Mouse (Mus musculus) skeletal muscle tissue, adult 2 months (tissue): Measurements from ENCODE around the gene Stk10.

Experiments used
- DNase-seq: peaks from one replicate; pipeline ENCODE4 v3.0.0-alpha.2; 2012; ENCODE audit warnings: low read depth, low spot score

The Stk10 gene

GRCm38 (mm10) chr11:32524122-32524920 lies 8.8 kb upstream of the Stk10 start:
- no peak for DNase-seq

- no peak for DNase-seq
Measured at GRCm38 (mm10) chr11:32527006-32527405, 6.1 kb upstream of the Stk10 start.

DNA sequence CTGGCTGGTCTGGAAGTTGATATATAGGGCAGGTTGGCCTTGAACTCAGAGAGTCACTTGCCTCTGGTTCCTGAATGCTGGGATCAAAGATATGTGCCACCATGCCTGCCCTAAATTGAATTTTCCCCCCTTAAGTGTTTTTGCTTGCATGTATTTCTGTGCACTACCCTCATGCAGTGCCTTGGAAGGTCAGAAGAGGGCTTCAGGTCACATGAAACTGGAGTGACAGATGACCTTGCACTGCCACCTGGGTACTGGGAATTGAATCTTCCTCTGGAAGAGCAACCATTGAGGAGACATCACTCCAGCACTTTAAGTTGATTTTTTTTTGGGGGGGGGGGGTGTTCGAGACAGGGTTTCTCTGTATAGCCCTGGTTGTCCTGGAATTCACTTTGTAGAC lies 3.0 kb upstream of the Stk10 start:
- no peak for DNase-seq

DNA sequence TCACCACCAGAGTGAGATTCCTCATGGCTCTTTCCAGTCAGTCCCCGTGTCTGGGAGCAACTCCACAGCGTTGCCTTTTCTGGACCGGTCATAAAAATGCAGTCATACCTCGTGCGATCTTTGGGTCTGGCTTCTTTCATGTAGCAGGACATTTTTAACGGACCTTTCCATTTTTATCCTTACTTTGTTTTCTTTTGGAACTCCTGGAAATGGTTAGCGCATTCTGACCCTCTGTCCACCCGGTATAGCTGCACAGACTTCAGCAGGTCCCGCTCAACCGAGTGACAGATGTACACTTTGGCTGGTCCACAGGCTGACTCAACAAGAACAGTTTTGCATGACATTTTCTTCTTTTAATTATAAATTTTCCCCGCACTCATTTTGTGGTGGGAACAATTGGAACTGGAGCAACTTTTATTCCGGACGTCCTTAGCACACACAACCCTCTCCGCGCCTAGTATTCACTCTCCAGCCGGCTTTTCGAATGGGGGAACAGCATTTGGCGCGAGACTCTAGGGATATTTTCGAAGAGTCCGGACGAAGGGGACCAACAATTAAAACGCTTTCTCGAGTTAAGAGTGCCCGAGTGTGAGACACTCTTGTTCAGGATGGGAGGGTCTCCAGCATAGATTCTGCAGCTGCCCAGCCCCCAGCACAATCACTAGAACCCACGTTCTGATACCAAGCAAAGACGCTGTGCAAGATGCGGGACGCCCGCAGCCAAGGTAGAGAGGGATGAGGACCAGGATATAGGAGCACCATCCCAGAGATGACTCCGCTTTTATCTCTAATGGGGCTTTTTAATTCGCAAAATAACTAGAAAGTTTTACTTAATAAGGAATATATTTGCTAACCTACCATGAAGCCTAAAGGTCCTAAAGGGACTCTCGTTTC lies 987 bp upstream of the Stk10 start, which contains the start of gene Efcab9:
Gene Efcab9, minus strand, starts transcription at position 211 of the 894 bp plus-strand sequence.
- no peak for DNase-seq

GRCm38 (mm10) chr11:32533482-32534261 lies 567 bp downstream of the Stk10 start:
- DNase-seq, result no peak

- no peak for DNase-seq
Measured at GRCm38 (mm10) chr11:32534453-32535075, 1.5 kb downstream of the Stk10 start.

DNA sequence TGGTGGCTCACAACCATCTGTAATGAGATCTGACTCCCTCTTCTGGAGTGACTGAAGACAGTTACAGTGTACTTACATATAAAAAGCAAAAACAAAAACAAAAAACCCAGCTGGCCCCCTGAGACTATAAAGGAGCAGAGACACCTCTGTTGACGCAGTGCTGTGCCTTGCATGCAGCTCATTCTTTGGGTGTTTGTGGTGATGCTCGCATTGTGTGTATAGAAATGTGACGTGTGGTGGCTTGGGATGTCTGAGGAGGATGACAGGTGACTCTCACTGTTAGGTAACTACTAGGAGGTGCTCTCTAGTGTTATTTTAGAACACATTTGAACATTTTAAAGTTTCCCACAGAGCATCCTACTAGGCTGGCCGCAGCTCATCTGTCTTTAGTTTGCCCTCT lies 2.5 kb downstream of the Stk10 start:
- DNase-seq, result no peak

DNA sequence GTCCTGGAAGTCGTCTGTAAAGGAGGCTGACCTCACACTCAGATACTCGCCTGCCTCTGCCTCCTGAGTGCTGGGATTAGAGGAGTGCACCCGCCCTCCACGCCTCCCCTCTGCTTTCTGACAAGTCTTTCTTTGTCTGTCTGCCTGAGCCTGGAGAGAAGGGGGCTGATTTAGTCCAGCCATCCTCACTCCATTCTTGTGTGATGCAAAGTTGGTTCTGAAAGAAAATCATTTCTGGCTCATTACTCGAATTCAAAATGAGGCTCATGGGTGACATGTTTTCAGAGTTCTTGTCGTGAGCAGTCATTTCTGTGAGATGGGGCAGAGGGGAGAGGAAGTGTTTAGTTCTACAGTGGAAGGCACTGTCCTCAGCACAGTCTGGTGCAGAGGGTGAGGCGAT lies 3.8 kb downstream of the Stk10 start:
- DNase-seq, result no peak

DNA sequence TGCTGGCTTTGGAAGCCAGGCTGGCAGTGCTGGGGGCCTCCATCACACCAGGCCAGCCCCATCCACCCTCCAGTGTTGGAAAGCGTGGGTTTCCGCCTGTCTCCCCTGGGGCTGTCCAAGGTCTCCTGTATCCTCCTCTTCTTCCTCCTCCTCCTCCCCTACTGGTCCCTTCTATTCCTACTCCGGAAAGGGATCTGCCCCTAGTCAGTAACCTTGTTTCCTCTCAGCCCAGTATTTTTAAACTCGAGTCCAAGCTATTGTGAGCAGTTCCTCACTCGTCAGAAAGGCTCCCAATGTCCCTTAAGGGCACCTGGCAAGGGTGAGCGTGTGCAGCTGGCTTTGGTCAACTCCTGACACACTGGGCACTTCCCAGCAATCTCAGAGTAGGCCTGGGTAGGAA lies 5.3 kb downstream of the Stk10 start:
- no peak for DNase-seq

DNA sequence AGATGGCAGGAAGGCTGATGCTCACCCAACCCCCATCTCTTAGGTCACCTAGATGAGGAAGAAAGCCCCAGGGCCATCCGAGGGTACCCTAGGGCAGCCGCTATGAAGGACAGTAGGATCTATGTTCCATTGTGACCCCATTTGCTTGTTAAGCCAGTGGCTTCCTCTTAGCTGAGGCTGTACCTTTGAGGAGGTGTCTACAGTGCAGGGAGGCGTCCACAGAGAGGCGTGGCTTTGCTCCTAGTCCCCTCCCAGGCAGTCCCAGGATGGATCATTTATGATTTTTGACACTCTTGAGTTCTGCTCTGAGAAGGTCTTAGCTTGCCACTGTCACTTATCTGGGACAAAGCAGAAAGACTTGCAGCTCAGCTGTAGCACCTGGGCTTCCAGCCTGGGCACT lies 5.7 kb downstream of the Stk10 start:
- DNase-seq, result no peak

DNA sequence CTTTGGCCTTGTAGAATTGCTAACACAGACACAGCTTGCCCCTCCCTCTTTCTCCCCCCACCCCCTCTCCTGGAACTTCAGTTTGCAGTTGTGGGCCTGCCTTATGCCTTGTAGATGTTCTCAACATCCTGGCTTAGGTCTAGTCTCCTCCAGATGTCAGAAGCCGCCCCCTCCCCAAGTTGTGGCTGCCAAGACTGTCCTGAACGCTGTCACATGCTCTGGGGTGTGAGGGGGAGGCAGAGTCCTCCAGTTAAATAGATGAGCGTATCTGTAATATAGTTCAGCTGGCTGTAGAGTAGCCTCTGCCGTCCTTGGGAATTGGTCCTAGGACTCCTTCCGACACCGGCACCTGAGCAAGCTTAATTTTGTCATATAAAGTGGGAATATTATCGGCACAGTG lies 6.6 kb downstream of the Stk10 start:
- DNase-seq, result no peak

DNA sequence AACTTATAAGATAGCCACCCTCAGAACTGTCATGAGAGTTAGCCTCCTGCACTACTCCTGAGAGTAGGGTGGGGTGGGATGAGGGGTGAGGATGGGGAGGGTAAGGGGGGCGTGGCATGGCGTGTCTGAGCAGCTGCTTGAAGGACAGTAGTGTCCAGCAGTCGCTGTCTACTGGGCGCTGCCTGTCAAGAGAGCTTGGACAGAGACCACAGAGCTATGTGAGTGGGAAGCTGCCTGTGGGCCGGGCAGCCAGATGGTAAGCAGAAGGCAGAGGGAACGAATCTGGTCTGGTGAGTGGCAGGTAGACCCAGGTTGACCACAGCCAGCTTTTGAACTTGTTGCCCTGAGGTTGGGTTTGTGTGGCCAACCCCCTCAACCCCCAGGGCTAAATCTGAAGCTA lies 7.4 kb downstream of the Stk10 start:
- no peak for DNase-seq

- no peak for DNase-seq
Measured at GRCm38 (mm10) chr11:32542181-32542580, 9.1 kb downstream of the Stk10 start.

- DNase-seq, result peak; percentile 68
Measured at GRCm38 (mm10) chr11:32542687-32543411, 9.7 kb downstream of the Stk10 start.

DNA sequence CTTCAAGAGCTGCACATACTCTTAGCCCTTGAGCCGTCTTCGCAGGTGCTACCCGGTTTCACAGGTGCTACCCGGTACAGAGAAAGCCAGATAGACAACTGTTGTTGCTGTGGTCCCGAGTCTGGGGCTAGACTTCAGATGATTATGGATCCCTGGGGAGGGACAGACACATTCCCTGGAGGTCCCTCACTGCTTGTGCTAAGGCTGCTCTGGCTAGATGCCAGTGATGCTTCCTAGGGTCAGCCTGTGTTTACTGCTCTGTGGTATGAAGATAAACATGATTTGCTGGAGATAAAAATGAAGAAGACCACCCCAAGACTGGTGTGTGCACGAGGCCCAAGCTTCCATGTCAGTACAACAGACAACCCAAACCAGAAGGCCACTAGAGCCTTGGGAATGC lies 10.9 kb downstream of the Stk10 start:
- no peak for DNase-seq

DNA sequence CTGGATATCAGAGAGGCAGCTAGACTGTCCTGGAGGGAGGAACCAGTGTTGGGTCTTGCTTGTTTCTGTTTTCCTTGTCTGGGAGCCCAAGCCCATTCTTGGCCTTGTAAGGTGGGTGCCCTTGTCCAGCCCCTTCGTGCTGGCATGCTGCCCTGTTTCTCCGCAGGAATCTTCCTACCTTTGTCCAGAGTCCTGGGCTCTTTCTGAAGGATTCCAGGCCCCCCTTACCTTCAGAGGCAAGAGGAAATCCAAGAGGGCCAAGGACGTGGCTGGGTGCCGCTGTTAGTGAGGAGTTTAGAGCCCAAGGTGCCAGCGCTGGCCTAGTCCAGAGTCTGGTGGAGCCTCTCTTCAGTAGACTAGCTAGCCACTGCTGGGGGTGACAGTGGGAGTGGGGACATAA lies 11.4 kb downstream of the Stk10 start:
- no peak for DNase-seq

- DNase-seq, result no peak
Measured at GRCm38 (mm10) chr11:32545605-32546004, 12.5 kb downstream of the Stk10 start.

- peak; percentile 86 for DNase-seq
Measured at GRCm38 (mm10) chr11:32546483-32546882, 13.4 kb downstream of the Stk10 start.

GRCm38 (mm10) chr11:32547391-32547947 lies 14.4 kb downstream of the Stk10 start:
- DNase-seq, result no peak

DNA sequence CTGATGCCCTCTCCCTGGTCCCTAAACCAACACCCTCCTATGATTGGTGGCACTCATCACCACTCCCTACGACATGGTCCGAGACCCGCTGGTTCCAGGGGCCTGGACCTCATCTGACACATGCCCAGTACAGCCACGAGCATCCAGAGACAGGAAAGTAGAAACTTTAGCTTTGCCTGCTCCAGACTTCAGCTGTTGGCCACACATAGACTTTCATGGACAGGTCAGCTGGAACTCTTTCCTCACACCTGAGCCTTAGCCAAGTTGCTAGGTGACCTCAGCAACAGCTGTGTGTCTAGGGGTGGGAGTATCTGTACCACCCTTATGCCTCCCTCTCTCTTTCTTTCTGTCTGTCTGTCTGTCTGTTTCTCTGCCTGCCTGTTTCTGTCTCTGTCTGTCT lies 15.1 kb downstream of the Stk10 start:
- no peak for DNase-seq
